Mouse (Mus musculus) embryonic fibroblast, embryonic 13.5 days (primary cell): ENCODE data around the gene Gm20388.

Experiments
- CTCF ChIP-seq: IDR thresholded peaks from 2 replicates; pipeline ENCODE4 v1.5.1; 2011; ENCODE audit warnings: mild to moderate bottlenecking, control low read depth, low read length, moderate library complexity, borderline replicate concordance; ENCODE audit not compliant: insufficient read depth
- POLR2A ChIP-seq: IDR thresholded peaks from 2 replicates; pipeline ENCODE4 v1.6.1; 2011; ENCODE audit warnings: low read depth, mild to moderate bottlenecking, control low read depth, low read length, moderate library complexity

DNA sequence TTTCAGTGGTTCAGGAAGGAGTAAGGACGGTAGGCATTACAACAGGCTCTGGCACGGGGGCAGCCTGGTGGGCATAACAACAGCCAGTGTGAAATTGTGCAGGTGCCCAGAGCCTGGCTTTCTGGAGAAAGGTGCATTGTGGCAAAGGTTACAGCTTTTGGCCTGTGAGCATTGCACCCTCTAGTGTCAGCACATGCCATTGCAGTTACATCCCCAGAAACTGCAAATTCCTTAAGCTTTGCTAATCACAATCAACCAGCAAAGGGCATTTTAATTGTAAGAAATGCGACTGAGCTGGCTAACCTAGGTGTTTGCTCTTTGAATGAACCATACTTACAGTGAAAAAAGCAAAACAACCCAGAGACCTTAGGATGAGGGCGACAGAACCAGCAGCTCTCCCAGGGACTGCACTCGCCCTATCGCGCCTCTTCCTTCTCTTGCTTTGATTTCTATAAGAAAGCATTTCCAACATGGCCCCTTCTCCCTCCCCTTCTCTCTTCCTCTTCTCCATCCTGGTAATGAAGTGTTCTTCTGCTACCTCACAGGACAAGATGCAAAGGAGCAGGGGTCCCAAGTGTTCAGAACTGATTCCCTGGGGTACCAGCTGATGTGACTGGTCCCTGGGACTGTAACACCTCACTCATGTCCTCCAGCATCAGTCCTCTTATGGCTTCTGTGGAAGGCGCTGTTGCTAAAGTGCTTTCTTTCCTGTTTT, 3717.8 kb downstream of the Gm20388 start:
- TF ChIP-seq CTCF (peak; percentile 83), POLR2A (no peak)
